Mouse (Mus musculus) liver, adult 2 months (tissue): ENCODE measurements around the gene Gm28051.

Experiments used
- CTCF ChIP-seq: fragments of 200-500 bp; IDR thresholded peaks from 2 replicates; pipeline ENCODE4 v1.5.1; 2011; ENCODE audit warnings: low read depth, low read length, control low read depth
- POLR2A ChIP-seq: fragments of 200-500 bp; IDR thresholded peaks from 2 replicates; pipeline ENCODE4 v1.6.1; 2011; ENCODE audit warnings: low read length, control low read depth; ENCODE audit not compliant: insufficient read depth; ENCODE audit errors: extremely low read depth

- TF ChIP-seq CTCF (no peak), POLR2A (no peak)
Observed at GRCm38 (mm10) chr12:102744839-102745238, 12.7 kb downstream of the Gm28051 start.
